Mouse (Mus musculus): ENCODE data around the gene Hook2. TPM values are rescaled to one million over a fixed set of nuclear protein-coding genes. Genes with fewer than 3 reads are reported as not detected.

The Hook2 gene
- total RNA-seq, 2 experiments from 2014 or later: 2.7 to 2.9 TPM

DNA sequence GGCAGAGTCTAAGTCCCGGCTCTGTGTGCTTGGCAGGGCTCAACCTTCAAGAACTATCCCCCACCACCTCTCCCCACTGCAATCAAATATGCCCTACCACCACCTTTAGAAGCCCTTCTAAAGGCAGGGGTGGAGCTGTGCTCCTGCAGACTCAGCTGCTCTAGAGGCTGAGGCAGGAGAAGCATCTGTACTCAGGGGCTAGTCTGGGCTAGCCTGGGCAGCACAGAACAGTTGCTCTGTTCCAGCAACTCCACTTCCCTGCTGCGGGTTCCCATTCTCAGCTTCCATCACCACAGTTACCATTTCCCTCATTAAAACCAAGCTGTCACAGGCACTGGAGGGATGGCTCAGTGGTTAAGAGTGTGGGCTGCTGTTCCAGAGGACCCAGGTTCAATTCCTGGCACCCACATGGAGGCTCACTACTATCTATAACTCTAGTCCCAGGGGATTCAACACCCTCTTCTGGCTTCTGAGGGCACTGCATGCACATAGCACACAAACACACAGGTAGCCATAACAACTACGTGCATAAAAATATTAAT, 31.2 kb downstream of the Hook2 start:
- DNase-seq: no peak
- intact Hi-C loops (cut with DNase I): no loop called here

DNA sequence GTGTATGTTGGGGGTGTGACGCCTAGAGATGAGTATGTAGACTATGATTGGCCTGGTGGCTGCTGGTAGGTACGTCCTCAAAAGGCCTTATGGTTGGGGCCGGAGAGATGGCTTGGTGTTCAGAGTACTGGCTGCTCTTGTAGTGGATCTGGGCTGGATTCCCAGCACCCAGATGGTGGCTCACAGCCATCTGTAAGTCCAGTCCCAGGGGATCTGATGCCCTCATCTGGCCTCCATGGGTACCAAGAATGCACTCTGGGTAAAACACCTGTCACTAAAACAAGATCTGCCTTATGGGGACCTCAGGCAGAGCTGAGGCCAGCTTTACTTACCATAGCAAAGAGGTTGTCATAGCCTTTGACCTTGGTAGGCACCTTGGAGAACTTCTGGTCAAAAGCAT, 33.4 kb downstream of the Hook2 start:
- no peak for DNase-seq
- intact Hi-C loops (cut with DNase I): no loop called here

GRCm38 (mm10) chr8:85025098-85025932, 34.9 kb downstream of the Hook2 start, which contains the start of gene Asna1:
Gene Asna1 (minus strand): TSS chr8:85025281.
- intact Hi-C loops (cut with DNase I): loop anchor here (5.0 kb wide), 1 partner anchor 48 kb away; the partner anchor contains the start of gene Junb
- peak; percentile 81 to 89 for DNase-seq

DNA sequence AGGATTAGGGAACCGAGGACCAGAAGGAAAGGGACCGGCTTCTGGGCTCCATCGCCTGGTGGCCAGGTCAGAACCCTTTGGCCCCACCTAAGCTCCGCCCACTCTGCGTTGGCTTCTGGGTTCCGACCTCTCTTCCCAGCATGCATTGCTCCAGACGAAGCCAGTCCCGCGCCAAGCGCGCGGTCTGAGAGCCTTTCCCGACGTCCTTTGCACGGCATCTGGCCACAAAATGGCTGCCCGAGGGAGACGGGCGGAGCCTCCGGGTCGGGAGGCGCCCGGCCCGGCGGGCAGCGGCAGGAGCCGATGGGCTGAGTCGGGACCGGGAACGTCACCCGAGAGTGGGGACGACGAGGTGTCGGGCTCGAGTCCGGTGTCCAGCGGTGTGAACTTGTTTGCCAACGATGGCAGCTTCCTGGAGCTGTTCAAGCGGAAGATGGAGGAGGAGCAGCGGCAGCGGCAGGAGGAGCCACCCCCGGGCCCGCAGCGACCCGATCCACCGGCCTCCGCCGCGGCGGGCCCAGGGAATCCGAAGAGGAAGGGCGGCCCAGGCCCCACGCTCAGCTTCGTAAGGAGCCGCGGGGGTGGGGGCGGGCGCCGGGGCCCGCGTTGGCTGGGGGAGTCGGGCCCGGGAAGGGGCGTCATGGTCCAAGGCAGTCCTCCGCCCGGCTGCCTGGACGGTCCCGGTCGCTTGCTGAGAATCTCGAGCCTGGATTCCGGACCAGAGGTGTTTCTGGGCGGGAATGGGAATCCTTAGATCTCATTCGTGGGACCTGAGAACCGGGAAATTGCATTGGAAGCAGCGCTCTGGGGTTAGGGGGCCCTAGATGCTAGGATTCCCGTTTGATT, 36.5 kb downstream of the Hook2 start, which contains the start of gene Trir:
Gene Trir, plus strand, starts transcription at position 154 of the 846 bp plus-strand sequence.
- DNase-seq: peak; percentile 97 to 98
- intact Hi-C loops (cut with DNase I): loop anchor here (5.0 kb wide), 1 partner anchor 50 kb away; the partner anchor contains the start of gene Junb

- intact Hi-C loops (cut with DNase I): loop anchor here (5.0 kb wide), 1 partner anchor 50 kb away; the partner anchor contains the start of gene Junb
- no peak for DNase-seq
These were observed 37.1 kb downstream of the Hook2 start for GRCm38 (mm10) chr8:85027516-85027855.

DNA sequence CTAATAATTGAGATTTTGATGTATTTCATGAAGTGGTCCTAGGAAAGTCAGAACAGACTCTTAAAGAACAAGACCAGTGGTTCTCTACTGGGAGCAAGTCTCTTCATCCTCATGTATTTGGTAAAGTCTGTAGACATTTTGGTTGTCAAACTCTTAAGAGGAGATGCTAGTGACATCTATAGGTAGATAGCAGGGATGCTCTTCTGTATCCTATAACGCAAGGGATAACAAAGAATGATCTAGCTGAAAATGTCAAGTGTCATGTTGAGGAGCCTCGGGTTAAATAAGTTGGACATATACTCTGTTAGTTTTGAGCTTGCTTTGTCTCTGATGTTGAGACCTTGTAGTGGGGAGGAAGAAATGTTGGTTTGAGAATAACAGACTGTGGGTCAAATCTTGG, 37.5 kb downstream of the Hook2 start:
- intact Hi-C loops (cut with DNase I): loop anchor here (5.0 kb wide), 1 partner anchor 51 kb away; the partner anchor contains the start of gene Junb
- DNase-seq: no peak

DNA sequence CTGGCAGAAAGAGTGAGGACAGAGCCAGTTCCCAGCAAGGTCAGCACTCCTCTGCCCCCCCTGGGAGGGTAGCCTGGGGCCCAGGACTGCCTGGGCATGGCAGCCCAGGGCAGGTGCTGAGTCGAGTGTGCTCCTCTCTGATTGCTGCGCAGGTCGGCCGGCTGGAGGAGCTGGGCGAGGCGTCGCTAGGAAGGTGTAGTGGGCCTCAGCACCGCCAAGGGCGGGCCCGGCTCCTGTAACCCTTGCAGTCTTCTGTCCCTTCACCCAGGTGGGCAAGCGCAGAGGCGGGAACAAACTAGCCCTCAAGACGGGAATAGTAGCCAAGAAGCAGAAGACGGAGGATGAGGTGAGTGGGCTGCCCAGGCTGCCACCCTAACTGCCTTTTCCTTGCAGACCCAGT, 38.9 kb downstream of the Hook2 start:
- DNase-seq: no peak

DNA sequence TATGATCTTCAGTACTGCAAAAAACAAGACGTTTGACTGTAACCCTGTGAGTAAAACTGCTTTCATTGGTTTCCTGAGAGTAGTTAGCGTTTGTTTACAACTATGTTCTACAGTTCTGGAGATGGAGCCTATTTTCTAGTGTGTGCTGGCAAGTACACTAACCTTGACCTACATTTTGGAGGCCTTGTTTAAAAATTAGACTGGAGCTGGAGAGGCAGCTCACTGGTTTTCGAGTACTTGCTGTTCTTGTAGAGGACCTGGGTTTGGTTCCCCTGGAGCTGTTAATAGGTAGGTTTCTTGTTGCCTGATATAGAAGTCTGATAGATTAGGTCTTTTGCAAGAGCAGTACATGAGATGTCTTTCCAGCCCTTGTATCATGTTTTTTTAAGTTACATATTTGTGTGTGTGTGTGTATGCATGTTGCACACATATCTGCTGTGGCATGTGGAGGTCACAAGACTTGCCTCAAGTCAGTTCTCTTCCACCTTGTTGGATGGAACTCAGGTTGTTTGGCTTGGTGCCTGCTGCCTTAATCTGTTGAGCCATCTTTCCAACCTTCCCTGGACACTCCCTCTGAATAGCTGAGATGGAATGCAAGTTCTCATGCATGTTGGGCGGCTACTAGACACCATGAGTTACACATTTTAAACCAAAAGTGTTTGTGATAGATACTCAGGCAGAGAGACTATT, 42.4 kb downstream of the Hook2 start:
- intact Hi-C loops (cut with DNase I): no loop called here

More for the DNA sequence above, 38.9 kb downstream of the Hook2 start:
- intact Hi-C loops (cut with DNase I): loop anchor here (5.0 kb wide), 1 partner anchor 52 kb away; the partner anchor contains the start of gene Junb

GRCm38 (mm10) chr8:85033867-85034266, 43.5 kb downstream of the Hook2 start:
- no peak for DNase-seq
- intact Hi-C loops (cut with DNase I): no loop called here

More for the DNA sequence above, 42.4 kb downstream of the Hook2 start:
- DNase-seq: no peak

GRCm38 (mm10) chr8:85034764-85035163, 44.4 kb downstream of the Hook2 start:
- intact Hi-C loops (cut with DNase I): no loop called here
- peak; percentile 53 to 64 for DNase-seq

DNA sequence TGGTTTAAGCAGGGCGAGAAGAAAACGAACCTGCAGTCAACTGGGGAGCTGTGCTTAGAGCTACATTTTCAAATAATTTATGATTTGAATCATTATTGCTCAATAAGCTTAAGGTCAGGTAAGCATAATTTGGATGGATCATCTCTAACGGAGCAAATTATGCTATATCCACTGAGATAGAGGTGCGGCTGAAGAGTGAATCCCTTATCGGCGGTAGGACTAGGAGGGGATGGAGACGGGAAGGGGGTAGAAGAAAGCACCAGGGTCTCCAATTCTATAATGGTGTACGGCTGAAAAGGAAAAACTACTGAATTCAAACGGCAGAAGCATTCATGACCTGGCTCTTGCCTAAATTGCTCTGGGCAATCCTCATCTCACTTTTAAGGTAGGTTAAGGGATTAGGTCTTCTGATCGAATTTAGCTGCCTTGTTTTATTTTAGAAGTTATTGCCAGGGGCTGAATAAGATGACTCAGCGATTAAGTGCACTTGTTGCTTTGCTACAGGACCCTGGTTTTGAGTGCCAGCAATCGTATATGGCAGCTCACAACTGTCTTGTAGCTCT, 44.8 kb downstream of the Hook2 start:
- intact Hi-C loops (cut with DNase I): no loop called here
- DNase-seq: no peak

DNA sequence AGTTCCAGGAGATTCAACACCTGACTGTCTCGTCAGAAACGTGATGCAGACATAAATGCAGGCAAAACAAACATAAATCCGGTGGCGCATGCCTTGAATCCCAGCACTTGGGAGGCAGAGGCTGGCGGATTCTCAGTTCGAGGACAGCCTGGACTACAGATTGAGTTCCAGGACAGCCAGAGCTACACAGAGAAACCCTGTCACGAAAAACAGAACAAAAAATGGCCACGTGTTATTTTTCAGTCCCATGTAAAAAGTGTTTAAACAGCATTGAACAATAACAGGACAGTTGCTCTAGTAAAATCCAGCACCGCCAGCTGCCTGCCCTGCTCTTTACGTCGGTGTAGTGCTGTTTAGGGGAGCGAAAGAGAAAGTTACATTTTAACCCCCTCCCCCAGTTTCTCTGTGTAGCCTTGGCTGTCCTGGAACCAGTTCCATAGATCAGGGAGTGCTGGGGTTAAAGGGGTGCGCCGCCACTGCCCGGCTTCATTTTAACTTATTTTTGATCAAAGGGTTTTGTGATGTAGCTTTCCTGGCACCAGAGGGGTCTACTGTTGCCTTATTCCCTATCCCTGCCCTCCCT, 45.4 kb downstream of the Hook2 start:
- peak; percentile 21 to 26 for DNase-seq
- intact Hi-C loops (cut with DNase I): loop anchor here (2.0 kb wide), 1 partner anchor 25 kb away; the partner anchor contains the start of gene Fbxw9

DNA sequence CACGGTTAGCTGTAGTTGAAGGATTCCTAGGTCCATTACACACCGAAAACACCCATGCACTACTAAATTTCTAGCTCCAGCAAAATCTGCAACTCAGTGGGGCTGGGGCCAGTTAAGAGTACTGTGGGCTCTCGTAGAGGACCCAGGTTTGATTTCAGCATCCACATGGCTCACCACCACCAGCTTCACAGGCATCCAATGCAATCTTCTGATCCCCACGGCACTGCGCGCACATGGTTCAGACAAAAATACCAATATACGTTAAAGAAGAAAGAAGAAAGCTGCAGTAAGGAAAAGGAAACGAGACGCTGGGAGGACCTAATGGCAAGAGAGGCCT, 45.9 kb downstream of the Hook2 start:
- DNase-seq: no peak
- intact Hi-C loops (cut with DNase I): loop anchor here (2.0 kb wide), 1 partner anchor 24 kb away; the partner anchor contains the start of gene Fbxw9

- DNase-seq: peak; percentile 85 to 86
- intact Hi-C loops (cut with DNase I): loop anchor here (2.0 kb wide), 1 partner anchor 24 kb away; the partner anchor contains the start of gene Fbxw9
These were observed 46.4 kb downstream of the Hook2 start, which contains the start of gene Tnpo2 for GRCm38 (mm10) chr8:85036718-85037365. Gene Tnpo2 (plus strand): TSS chr8:85036915.

- intact Hi-C loops (cut with DNase I): loop anchor here (2.0 kb wide), 1 partner anchor 23 kb away; the partner anchor contains the start of gene Fbxw9
- no peak for DNase-seq
These were observed 46.9 kb downstream of the Hook2 start for GRCm38 (mm10) chr8:85037366-85037680.

GRCm38 (mm10) chr8:85037681-85038531, 47.5 kb downstream of the Hook2 start:
- intact Hi-C loops (cut with DNase I): loop anchor here (2.0 kb wide), 1 partner anchor 23 kb away; the partner anchor contains the start of gene Fbxw9
- peak; percentile 48 to 59 for DNase-seq

DNA sequence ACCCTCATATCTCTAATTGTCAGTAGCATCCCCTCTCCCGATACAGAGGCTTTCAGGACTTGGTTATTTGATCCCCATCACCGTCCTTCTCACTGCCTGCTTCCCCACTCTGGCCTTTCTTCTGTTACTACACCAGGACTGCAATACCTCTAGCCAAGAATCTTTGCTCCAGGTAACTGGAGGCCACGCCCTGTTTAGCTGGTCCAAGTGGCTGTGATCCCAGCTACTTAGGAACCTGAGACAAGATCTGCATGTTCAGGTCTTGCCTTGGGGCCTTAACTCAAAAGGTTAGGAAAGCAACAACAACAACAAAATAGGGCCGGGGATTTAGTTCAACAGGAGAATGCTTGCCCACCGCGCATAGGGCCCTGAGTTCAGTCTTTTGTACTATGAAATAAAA, 53.2 kb downstream of the Hook2 start:
- intact Hi-C loops (cut with DNase I): no loop called here
- no peak for DNase-seq

All from heart, postnatal 36 days (tissue).